Mouse (Mus musculus) stomach, embryonic 16.5 days (tissue): ENCODE data around the gene Ptprm. TPM values are rescaled to one million over a fixed set of nuclear protein-coding genes. Genes with fewer than 3 reads are reported as not detected.

Experiments
- ATAC-seq: fragments of 200-750 bp; cut with Nextera tagmentation; 2 replicates; pipeline ENCODE4 v1.8.0; 2017; ENCODE audit warnings: moderate number of reproducible peaks, moderate TSS enrichment; ENCODE audit not compliant: insufficient read depth, low FRiP score
- H3K27ac ChIP-seq: fragments of 300-500 bp; sonication (generic); 2 replicates; pipeline ENCODE4 v1.5.1; 2014; ENCODE audit warnings: low read length
- H3K27me3 ChIP-seq: fragments of 300-500 bp; sonication (generic); 2 replicates; pipeline ENCODE4 v1.6.1; 2014; ENCODE audit warnings: low read length, control low read depth, mixed read lengths; ENCODE audit not compliant: control insufficient read depth, insufficient read depth
- H3K36me3 ChIP-seq: fragments of 300-500 bp; sonication (generic); 2 replicates; pipeline ENCODE4 v1.6.1; 2014; ENCODE audit warnings: low read length; ENCODE audit not compliant: control insufficient read depth, insufficient read depth
- H3K4me1 ChIP-seq: fragments of 300-500 bp; sonication (generic); 2 replicates; pipeline ENCODE4 v1.6.1; 2014; ENCODE audit warnings: low read length, control low read depth, mixed read lengths; ENCODE audit not compliant: control insufficient read depth, insufficient read depth
- H3K4me2 ChIP-seq: fragments of 300-500 bp; sonication (generic); 2 replicates; pipeline ENCODE4 v1.6.1; 2014; ENCODE audit warnings: low read depth, low read length, mixed read lengths
- H3K4me3 ChIP-seq: fragments of 300-500 bp; sonication (generic); replicated peaks from 2 replicates; pipeline ENCODE4 v1.5.1; 2014; ENCODE audit warnings: mild to moderate bottlenecking, low read length
- H3K9ac ChIP-seq: fragments of 300-500 bp; sonication (generic); 2 replicates; pipeline ENCODE4 v1.6.1; 2014; ENCODE audit warnings: low read length
- H3K9me3 ChIP-seq: fragments of 300-500 bp; sonication (generic); replicated peaks from 2 replicates; pipeline ENCODE4 v1.6.1; 2016; ENCODE audit warnings: low read length, control low read depth; ENCODE audit not compliant: control insufficient read depth
- WGBS: fragments of 180-500 bp; shearing (Covaris S2); extraction: QIAGEN DNeasy Blood & Tissue Kit; methylation state at CpG from one replicate; pipeline ENCODE4 v1.1.7; 2014; 5-methylcytosine and 5-hydroxymethylcytosine counted together
- polyA plus RNA-seq: library from polyadenylated mRNA; unstranded; fragments of >200 nt; fragmentation: Nextera tagmentation; extraction: Ambion mirVana; gene quantifications from 2 replicates; pipeline ENCODE4 v1.2.1, GENCODE M21; 2015

Gene Ptprm
- polyA plus RNA-seq, 1 experiment from 2014 or later: 10.8 TPM

- H3K4me1 ChIP-seq: no peaks in the 10 kb centered on the region
- H3K4me3 ChIP-seq: no peak overlapping the region
- no peaks in the 10 kb centered on the region for H3K9me3 ChIP-seq
- no peaks in the 10 kb centered on the region for H3K27me3 ChIP-seq
- no peak overlapping the region for H3K27ac ChIP-seq
- no peaks in the 10 kb centered on the region for H3K36me3 ChIP-seq
- H3K4me2 ChIP-seq: no peak overlapping the region
- no peak for ATAC-seq
- no peak overlapping the region for H3K9ac ChIP-seq
- 77% methylated on average over 11 of the region's 11 CpGs for WGBS
Observed at GRCm38 (mm10) chr17:67363377-67364070, 9.3 kb upstream of the Ptprm start.

GRCm38 (mm10) chr17:67362131-67362530 is 7.9 kb upstream of the Ptprm start:
- Histone ChIP-seq H3K4me2 (no peak overlapping the region), H3K36me3 (no peaks in the 10 kb centered on the region), H3K27ac (no peak overlapping the region), H3K27me3 (no peaks in the 10 kb centered on the region), H3K4me1 (no peaks in the 10 kb centered on the region), H3K9ac (no peak overlapping the region), H3K9me3 (no peaks in the 10 kb centered on the region), H3K4me3 (no peak overlapping the region)
- ATAC-seq: no peak
- 83% methylated on average over 6 of the region's 6 CpGs for WGBS

GRCm38 (mm10) chr17:67360606-67361005 is 6.3 kb upstream of the Ptprm start:
- no peak for ATAC-seq
- H3K4me3 ChIP-seq: no peak overlapping the region
- no peak overlapping the region for H3K4me2 ChIP-seq
- H3K4me1 ChIP-seq: no peaks in the 10 kb centered on the region
- H3K9me3 ChIP-seq: no peaks in the 10 kb centered on the region
- WGBS: 21% methylated on average over 3 of the region's 3 CpGs
- no peaks in the 10 kb centered on the region for H3K36me3 ChIP-seq
- H3K27ac ChIP-seq: no peak overlapping the region
- H3K9ac ChIP-seq: no peak overlapping the region
- no peaks in the 10 kb centered on the region for H3K27me3 ChIP-seq

- WGBS: 88% methylated on average over 5 of the region's 5 CpGs
Observed at GRCm38 (mm10) chr17:67359578-67359977, 5.3 kb upstream of the Ptprm start.

GRCm38 (mm10) chr17:67358541-67358940 is 4.3 kb upstream of the Ptprm start:
- Histone ChIP-seq H3K4me1 (no peaks in the 10 kb centered on the region), H3K4me3 (no peak overlapping the region), H3K27me3 (no peaks in the 10 kb centered on the region), H3K36me3 (no peaks in the 10 kb centered on the region), H3K9me3 (no peaks in the 10 kb centered on the region), H3K27ac (no peak overlapping the region), H3K9ac (no peak overlapping the region), H3K4me2 (no peak overlapping the region)
- no peak for ATAC-seq
- WGBS: 63% methylated on average over 7 of the region's 7 CpGs

More at GRCm38 (mm10) chr17:67359578-67359977, 5.3 kb upstream of the Ptprm start:
- Histone ChIP-seq H3K27ac (no peak overlapping the region), H3K4me2 (no peak overlapping the region), H3K36me3 (no peaks in the 10 kb centered on the region), H3K9ac (no peak overlapping the region), H3K27me3 (no peaks in the 10 kb centered on the region), H3K9me3 (no peaks in the 10 kb centered on the region), H3K4me3 (no peak overlapping the region), H3K4me1 (no peaks in the 10 kb centered on the region)
- ATAC-seq: no peak

GRCm38 (mm10) chr17:67357191-67357590 is 2.9 kb upstream of the Ptprm start:
- Histone ChIP-seq H3K27me3 (no peaks in the 10 kb centered on the region), H3K9ac (no peak overlapping the region), H3K4me1 (no peaks in the 10 kb centered on the region), H3K4me2 (no peak overlapping the region), H3K36me3 (no peaks in the 10 kb centered on the region), H3K27ac (no peak overlapping the region), H3K9me3 (no peaks in the 10 kb centered on the region), H3K4me3 (no peak overlapping the region)
- ATAC-seq: no peak
- 84% methylated on average over 4 of the region's 4 CpGs for WGBS

GRCm38 (mm10) chr17:67355251-67355650 is 994 bp upstream of the Ptprm start:
- Histone ChIP-seq H3K4me3 (peak overlapping the region; percentile 77; the same call in 1 of the 2 replicates), H3K9me3 (no peaks in the 10 kb centered on the region), H3K9ac (no peak overlapping the region), H3K4me2 (peak overlapping the region; percentile 82), H3K4me1 (peaks cover 8% of the 10 kb centered on the region; the same call in 1 of the 2 replicates), H3K27ac (no peak overlapping the region), H3K27me3 (no peaks in the 10 kb centered on the region), H3K36me3 (no peaks in the 10 kb centered on the region)
- 53% methylated on average over 5 of the region's 5 CpGs for WGBS
- ATAC-seq: no peak

- H3K9me3 ChIP-seq: no peaks in the 10 kb centered on the region
- peak overlapping the region; percentile 88 for H3K9ac ChIP-seq
- under 1% methylated on average over 68 of the region's 68 CpGs for WGBS
- H3K27me3 ChIP-seq: no peaks in the 10 kb centered on the region
- peak overlapping the region; percentile 77 for H3K4me3 ChIP-seq
- H3K4me2 ChIP-seq: peak overlapping the region; percentile 82
- H3K36me3 ChIP-seq: no peaks in the 10 kb centered on the region
- H3K27ac ChIP-seq: peak overlapping the region; percentile 60
- peak; percentile 49 for ATAC-seq
- H3K4me1 ChIP-seq: peaks cover 8% of the 10 kb centered on the region; the same call in 1 of the 2 replicates
Observed at GRCm38 (mm10) chr17:67353796-67354450, 334 bp downstream of the Ptprm start.
